Mouse (Mus musculus) myocyte (in vitro differentiated cells): ENCODE measurements around the gene Nmnat3. TPM values are rescaled to one million over a fixed set of nuclear protein-coding genes. Genes with fewer than 3 reads are reported as not detected.
A peak's percentile ranks its signal among the peaks of the same experiment; 100 is the strongest.

Source experiments
- H3K27me3 ChIP-seq: one replicate; pipeline ENCODE4 v1.6.1; 2011; ENCODE audit not compliant: control insufficient read depth, insufficient read depth, insufficient read length
- H3K36me3 ChIP-seq: one replicate; pipeline ENCODE4 v1.6.1; 2011; ENCODE audit not compliant: control insufficient read depth, insufficient read depth
- H3K4me2 ChIP-seq: one replicate; pipeline ENCODE4 v1.6.1; 2011; ENCODE audit warnings: low read depth, control low read depth
- H3K4me3 ChIP-seq: one replicate; pipeline ENCODE4 v1.5.1; 2011; ENCODE audit warnings: mild to moderate bottlenecking, control low read depth, moderate library complexity
- H3K79me2 ChIP-seq: one replicate; pipeline ENCODE4 v1.6.1; 2011; ENCODE audit not compliant: control insufficient read depth, insufficient read depth
- H3ac ChIP-seq: one replicate; pipeline ENCODE4 v1.6.1; 2011; ENCODE audit not compliant: control insufficient read depth, insufficient read length
- CEBPB ChIP-seq: IDR thresholded peaks from 2 replicates; pipeline ENCODE4 v1.6.1; 2011; ENCODE audit warnings: mild to moderate bottlenecking, moderate library complexity; ENCODE audit not compliant: poor library complexity, insufficient read depth, severe bottlenecking
- E2F4 ChIP-seq: IDR thresholded peaks from one replicate; pipeline ENCODE4 v1.6.1; 2011; ENCODE audit warnings: mild to moderate bottlenecking, control low read depth, moderate library complexity; ENCODE audit not compliant: insufficient read depth
- MAX ChIP-seq: IDR thresholded peaks from one replicate; pipeline ENCODE4 v1.6.1; 2011; ENCODE audit warnings: low read depth, mild to moderate bottlenecking, control low read depth
- MYOD1 ChIP-seq, 3 experiments: IDR thresholded peaks; one replicate each; pipeline ENCODE4 v1.6.1; 2011; ENCODE audit warnings: control low read depth in 2 of 3, low read depth in 2 of 3, mild to moderate bottlenecking in 2 of 3, moderate library complexity in 1 of 3; ENCODE audit not compliant: insufficient read length in 2 of 3, control insufficient read depth in 1 of 3
- MYOG ChIP-seq, 3 experiments: IDR thresholded peaks; one replicate each; pipeline ENCODE4 v1.6.1; 2011; ENCODE audit warnings: control low read depth in 2 of 3, low read depth in 2 of 3, mild to moderate bottlenecking in 2 of 3; ENCODE audit not compliant: insufficient read length in 2 of 3, control insufficient read depth in 1 of 3, insufficient read depth in 1 of 3
- POLR2A ChIP-seq: IDR thresholded peaks from one replicate; pipeline ENCODE4 v1.6.1; 2011; ENCODE audit warnings: low read depth, mild to moderate bottlenecking, control low read depth, moderate library complexity; ENCODE audit not compliant: insufficient read length
- POLR2AphosphoS2 ChIP-seq: IDR thresholded peaks from one replicate; pipeline ENCODE4 v1.6.1; 2011; ENCODE audit warnings: low read depth, control low read depth; ENCODE audit not compliant: insufficient read length
- REST ChIP-seq: IDR thresholded peaks from one replicate; pipeline ENCODE4 v1.6.1; 2011; ENCODE audit warnings: mild to moderate bottlenecking, control low read depth, moderate library complexity; ENCODE audit not compliant: insufficient read depth, insufficient read length
- SRF ChIP-seq: IDR thresholded peaks from one replicate; pipeline ENCODE4 v1.6.1; 2011; ENCODE audit warnings: low read depth; ENCODE audit not compliant: control insufficient read depth, insufficient read length
- TCF12 ChIP-seq: IDR thresholded peaks from one replicate; pipeline ENCODE4 v1.6.1; 2011; ENCODE audit warnings: mild to moderate bottlenecking, control low read depth; ENCODE audit not compliant: poor library complexity, insufficient read depth, severe bottlenecking
- TCF3 ChIP-seq: IDR thresholded peaks from one replicate; pipeline ENCODE4 v1.6.1; 2011; ENCODE audit warnings: low read depth, control low read depth; ENCODE audit not compliant: insufficient read length
- USF1 ChIP-seq: IDR thresholded peaks from one replicate; pipeline ENCODE4 v1.6.1; 2011; ENCODE audit warnings: low read depth, mild to moderate bottlenecking, control low read depth, moderate library complexity
- polyA plus RNA-seq: library from polyadenylated mRNA; unstranded; fragments of >200 nt; fragmentation: generic; extraction: Trizol; gene quantifications from one replicate; pipeline ENCODE4 v1.2.1, GENCODE M21; 2012; ENCODE audit warnings: missing spikeins

The Nmnat3 gene
- polyA plus RNA-seq, 1 experiment: 1.3 TPM

- no peak for TF ChIP-seq E2F4
- no peak for TF ChIP-seq CEBPB
- no peak for TF ChIP-seq TCF3
- no peak for TF ChIP-seq POLR2AphosphoS2
- TF ChIP-seq MYOD1 (IDR thresholded peaks at IDR 0.05; ENCODE audit: control insufficient read depth in 1 of 3, insufficient read length in 2 of 3, low read depth in 2 of 3): no peak
- no peak for TF ChIP-seq SRF
- no peak for TF ChIP-seq MYOG (IDR thresholded peaks at IDR 0.05; ENCODE audit: control insufficient read depth in 1 of 3, insufficient read depth in 1 of 3, insufficient read length in 2 of 3, low read depth in 2 of 3)
- peak overlapping the region; percentile 74 for H3K4me2 ChIP-seq
- H3K79me2 ChIP-seq: no peaks in the 10 kb centered on the region
- H3K27me3 ChIP-seq: no peaks in the 10 kb centered on the region
- no peaks in the 10 kb centered on the region for H3K36me3 ChIP-seq
- peak overlapping the region; percentile 28 for H3K4me3 ChIP-seq
- peak overlapping the region; percentile 24 for H3ac ChIP-seq
These were observed 10.2 kb downstream of the Nmnat3 start for GRCm38 (mm10) chr9:98297234-98297936.

- no peaks in the 10 kb centered on the region for H3K79me2 ChIP-seq
- H3K27me3 ChIP-seq: no peaks in the 10 kb centered on the region
- peak overlapping the region; percentile 28 for H3K4me3 ChIP-seq
- TF ChIP-seq MAX: no peak
- no peak for TF ChIP-seq REST
- no peak for TF ChIP-seq CEBPB
- no peak for TF ChIP-seq POLR2AphosphoS2
- TF ChIP-seq E2F4: no peak
- TF ChIP-seq POLR2A: no peak
- no peak for TF ChIP-seq MYOG (IDR thresholded peaks at IDR 0.05; ENCODE audit: control insufficient read depth in 1 of 3, insufficient read depth in 1 of 3, insufficient read length in 2 of 3, low read depth in 2 of 3)
- no peak for TF ChIP-seq TCF12
- no peak for TF ChIP-seq MYOD1 (IDR thresholded peaks at IDR 0.05; ENCODE audit: control insufficient read depth in 1 of 3, insufficient read length in 2 of 3, low read depth in 2 of 3)
- TF ChIP-seq TCF3: no peak
- TF ChIP-seq USF1: no peak
- TF ChIP-seq SRF: no peak
- no peak overlapping the region for H3ac ChIP-seq
- H3K4me2 ChIP-seq: no peak overlapping the region
- no peaks in the 10 kb centered on the region for H3K36me3 ChIP-seq
These were observed 10.8 kb downstream of the Nmnat3 start for GRCm38 (mm10) chr9:98297937-98298595.

- no peaks in the 10 kb centered on the region for H3K36me3 ChIP-seq
- H3K4me3 ChIP-seq: no peak overlapping the region
- no peaks in the 10 kb centered on the region for H3K79me2 ChIP-seq
- TF ChIP-seq SRF (no peak), MAX (no peak), REST (no peak), TCF12 (no peak), E2F4 (no peak), MYOD1 (IDR thresholded peaks at IDR 0.05; ENCODE audit: control insufficient read depth in 1 of 3, insufficient read length in 2 of 3, low read depth in 2 of 3) (no peak), TCF3 (no peak)
- no peaks in the 10 kb centered on the region for H3K27me3 ChIP-seq
- H3K4me2 ChIP-seq: no peak overlapping the region
- no peak overlapping the region for H3ac ChIP-seq
These were observed 11.5 kb downstream of the Nmnat3 start for GRCm38 (mm10) chr9:98298761-98299160.

GRCm38 (mm10) chr9:98299235-98299634 is 12.0 kb downstream of the Nmnat3 start:
- Histone ChIP-seq H3K79me2 (no peaks in the 10 kb centered on the region), H3K36me3 (no peaks in the 10 kb centered on the region), H3K27me3 (no peaks in the 10 kb centered on the region), H3ac (no peak overlapping the region), H3K4me2 (no peak overlapping the region), H3K4me3 (no peak overlapping the region)
- TF ChIP-seq USF1: no peak
- no peak for TF ChIP-seq POLR2AphosphoS2
- no peak for TF ChIP-seq E2F4

GRCm38 (mm10) chr9:98300582-98300981 is 13.3 kb downstream of the Nmnat3 start:
- Histone ChIP-seq H3K27me3 (no peaks in the 10 kb centered on the region), H3K79me2 (no peaks in the 10 kb centered on the region), H3K4me2 (no peak overlapping the region)

More at GRCm38 (mm10) chr9:98300582-98300981, 13.3 kb downstream of the Nmnat3 start:
- no peak for TF ChIP-seq MYOD1 (IDR thresholded peaks at IDR 0.05; ENCODE audit: control insufficient read depth in 1 of 3, insufficient read length in 2 of 3, low read depth in 2 of 3)
- no peak overlapping the region for H3ac ChIP-seq
- no peaks in the 10 kb centered on the region for H3K36me3 ChIP-seq
- H3K4me3 ChIP-seq: no peak overlapping the region
